Mouse (Mus musculus) embryo, embryonic 10 days (tissue): Measurements from ENCODE around the gene Tenm2.

Source experiments
- DNase-seq: peaks from one replicate; pipeline ENCODE4 v3.0.0-alpha.2; 2015; ENCODE audit warnings: low spot score

The Tenm2 gene

DNA sequence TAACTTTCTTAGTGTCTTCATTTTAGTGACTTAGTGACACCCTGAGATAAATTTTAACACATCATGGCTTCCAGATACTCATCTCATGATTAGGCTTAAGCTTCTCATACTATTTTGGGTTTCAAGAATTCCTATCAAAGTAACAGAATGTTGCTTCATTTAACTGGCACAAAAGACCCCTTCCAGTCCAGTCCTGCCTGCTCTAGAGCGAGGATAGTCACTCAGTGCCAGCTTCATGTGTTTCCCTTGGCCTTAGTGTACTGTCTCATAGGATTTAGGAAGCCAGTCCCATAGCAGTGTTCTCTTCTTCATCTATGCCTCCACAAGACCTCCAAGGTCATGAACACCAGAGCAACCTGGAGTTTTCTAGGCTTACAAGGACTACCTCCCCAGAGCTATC lies 1183.7 kb downstream of the Tenm2 start:
- no peak for DNase-seq

DNA sequence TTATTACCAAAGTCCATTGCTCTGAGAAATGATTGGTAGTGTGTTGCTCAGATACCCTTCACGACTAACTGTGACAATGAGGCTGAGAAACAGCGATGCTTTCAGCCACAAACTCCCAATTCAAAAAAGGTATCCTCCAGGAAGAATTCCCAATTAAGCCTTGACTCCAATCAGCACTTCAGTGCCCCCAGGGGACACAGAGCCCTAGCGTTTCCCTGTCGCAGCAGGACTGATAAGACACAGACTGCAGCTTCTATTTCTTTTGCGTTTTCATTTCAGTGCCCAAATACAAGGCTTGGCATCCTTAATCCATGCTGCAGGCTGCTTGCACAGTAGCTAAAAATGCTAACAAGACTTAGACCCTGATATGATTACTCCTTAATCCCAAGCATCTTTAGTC lies 1186.2 kb downstream of the Tenm2 start:
- DNase-seq, result no peak

DNA sequence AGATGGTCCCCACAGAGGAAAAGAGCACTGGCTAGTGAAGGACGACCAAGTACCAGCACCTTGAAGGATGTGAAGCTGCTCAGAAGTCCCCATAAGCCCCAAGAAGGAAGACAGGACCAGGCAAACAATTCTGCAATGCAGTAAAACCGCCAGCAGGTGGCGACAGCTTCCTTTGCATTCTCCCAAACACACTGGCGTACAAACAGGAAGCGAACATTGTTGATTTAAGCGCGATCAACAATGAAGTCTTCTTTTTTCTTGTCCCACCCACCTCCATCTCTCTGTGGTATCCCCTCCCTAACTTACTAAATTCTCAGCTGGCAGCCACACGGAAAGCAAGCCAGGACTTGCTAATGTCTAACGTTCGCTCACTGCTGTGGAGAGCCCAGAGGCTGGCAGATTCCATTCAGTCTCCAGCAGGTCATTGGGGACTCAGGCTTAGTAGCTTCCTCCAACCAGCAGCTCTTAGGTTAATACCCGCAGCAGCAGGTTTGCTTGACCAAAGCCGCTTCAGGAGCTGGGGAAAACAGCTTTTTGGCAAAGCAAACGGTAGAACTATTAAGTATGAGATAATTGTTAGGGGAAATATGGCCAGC lies 1190.0 kb downstream of the Tenm2 start:
- DNase-seq, result peak; percentile 92

- no peak for DNase-seq
Measured at GRCm38 (mm10) chr11:36041411-36041810, 1194.4 kb downstream of the Tenm2 start.

- no peak for DNase-seq
Measured at GRCm38 (mm10) chr11:36040508-36041233, 1195.1 kb downstream of the Tenm2 start.

DNA sequence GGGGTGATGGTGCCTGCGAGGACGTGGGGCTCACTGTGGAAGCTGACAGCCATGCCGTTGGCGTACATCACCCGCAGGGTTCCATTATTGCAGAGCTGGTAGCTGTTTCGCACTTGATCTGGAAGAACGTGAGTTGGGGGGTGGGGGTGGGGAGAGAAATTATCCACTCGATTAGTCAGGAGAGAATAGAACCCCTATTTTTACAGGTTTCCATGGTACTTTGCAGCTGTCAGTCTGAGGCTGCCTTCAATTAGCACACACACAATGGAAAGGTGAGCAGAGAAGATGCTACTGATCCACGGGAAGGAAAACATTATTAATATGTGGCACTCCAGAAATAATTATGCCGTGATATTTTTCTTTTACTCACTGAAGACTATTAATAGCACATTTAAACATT lies 1195.9 kb downstream of the Tenm2 start:
- DNase-seq, result no peak

DNA sequence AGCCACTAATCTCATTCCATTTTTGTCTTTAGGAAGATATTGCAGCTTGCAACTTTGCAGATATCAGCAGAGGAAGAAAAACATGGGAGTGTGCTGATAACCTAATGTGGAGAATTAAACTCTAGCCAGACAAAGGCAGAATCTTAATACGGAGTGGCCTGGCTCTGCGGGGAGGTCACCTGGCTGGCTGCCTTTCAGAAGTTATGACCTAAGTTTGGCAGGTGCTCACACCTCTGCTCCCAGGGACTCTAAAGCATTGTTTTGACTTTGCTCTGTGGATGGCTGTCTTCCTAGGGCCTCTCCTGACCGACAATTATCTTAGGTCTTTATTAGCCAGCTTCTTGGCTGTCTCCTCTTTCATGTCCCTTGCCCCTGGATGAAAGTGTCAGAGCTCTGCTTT lies 1197.4 kb downstream of the Tenm2 start:
- DNase-seq, result no peak

DNA sequence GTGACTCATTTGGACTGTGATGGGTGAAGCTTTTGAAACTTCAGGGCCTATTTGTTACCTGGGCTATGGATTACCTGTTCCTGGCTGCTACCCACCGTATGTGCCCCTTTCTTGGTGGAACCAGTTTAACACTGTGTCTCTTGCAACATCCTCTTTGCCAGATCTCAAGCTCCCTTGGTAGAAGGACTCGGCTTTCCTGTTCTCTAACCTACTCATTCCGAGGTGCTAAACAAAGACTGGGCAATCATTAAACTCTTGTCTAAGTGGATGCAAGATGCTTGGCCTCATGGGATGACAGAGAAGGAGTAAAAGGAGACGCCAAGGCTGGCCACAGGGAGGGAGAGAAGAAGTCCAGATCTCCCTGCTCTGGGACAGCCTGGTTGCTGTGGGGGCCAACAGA lies 1198.5 kb downstream of the Tenm2 start:
- DNase-seq, result no peak

DNA sequence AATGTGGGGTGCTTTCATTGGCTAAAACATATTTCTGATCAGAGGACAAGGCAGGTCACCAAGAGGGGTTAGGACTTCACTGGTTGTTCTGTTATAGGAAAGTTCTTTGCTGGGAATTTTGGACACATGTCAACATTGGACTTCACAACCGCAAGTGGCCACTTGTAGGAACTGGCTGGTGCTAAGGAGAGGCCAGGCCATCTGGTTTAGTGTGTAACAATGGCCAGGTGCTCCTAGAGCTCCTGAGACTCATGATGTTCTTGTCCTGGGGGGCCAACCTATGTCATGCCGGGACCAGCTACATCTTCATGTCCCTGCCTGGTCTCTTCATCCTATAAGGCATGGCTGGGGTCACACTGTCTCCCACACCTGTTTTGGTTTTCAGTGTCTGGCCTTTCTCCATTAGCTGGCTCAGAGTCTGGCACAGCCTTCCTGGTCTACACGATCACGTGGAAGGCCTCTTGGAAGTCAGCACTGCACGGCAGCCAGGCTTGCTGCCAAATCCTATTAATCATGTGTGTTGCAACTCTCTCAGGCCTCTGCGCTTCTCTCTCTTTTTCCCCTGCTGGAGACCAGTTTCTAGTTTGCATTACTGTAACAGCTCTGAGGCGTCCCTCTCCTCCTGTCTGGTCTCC lies 1199.6 kb downstream of the Tenm2 start:
- peak; percentile 43 for DNase-seq

DNA sequence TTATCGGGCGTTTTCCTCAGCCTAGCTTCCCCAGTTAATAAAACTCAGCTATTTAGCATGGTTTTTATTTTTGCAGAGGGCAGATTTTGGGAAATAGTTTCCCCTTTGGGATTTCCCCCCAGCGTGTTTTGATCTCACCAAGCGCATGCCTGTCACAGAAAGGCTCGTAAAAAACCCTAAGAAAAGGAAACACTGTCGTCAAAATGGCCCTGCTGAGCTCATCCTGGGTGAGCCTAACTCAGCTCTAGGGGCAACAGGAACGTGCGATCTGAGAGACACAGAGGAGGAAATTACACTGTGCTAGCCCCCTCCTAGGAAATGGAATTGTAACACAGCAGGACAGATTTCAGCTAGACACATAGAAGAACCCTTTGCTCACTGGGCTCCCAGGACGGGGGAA lies 1204.0 kb downstream of the Tenm2 start:
- DNase-seq, result no peak

- DNase-seq, result no peak
Measured at GRCm38 (mm10) chr11:36020009-36020408, 1215.8 kb downstream of the Tenm2 start.

GRCm38 (mm10) chr11:36013179-36013578 lies 1222.6 kb downstream of the Tenm2 start:
- DNase-seq, result no peak

DNA sequence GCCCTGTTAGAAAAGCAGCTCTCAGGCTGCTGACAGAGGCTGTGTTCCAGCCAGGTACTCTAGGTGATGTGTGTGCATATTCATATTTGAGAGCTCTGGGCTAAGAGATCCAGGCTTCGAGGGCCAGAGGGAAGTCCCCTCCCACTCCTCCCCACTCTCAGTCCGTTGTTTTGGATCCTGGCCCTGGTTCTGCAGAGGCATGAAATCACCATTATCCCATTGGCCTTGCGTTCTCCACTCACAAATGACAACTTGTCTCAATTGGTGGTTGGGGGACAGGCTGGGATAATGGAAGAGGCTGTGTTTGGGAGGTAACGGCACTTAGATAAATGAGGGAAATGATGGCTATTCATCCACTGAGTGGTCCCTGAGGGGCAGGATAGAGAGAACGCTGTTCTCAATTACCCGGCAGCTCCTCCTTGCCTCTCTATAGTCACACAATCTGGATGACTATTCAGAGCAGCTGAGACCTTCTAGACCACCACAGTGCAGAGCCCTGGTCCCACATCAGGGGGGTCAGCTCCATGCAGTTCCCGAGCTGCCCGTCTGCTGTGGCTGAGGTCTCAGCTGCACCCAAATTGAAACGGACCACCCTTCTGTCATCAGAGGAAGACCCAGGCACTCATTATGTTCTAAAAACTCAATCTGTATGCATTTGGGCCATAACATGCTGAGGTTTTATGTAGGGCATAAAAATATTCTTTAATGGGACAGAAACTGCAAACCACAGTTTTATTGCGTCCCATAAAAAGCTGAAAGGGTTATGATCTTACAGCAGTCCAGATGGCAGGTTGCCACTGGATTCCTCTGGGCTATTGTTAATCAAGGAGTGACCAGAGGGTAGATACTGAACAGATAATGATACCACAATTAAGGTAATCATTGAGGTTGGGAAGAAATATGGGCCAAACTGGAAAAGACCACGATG lies 1226.2 kb downstream of the Tenm2 start:
- DNase-seq, result peak; percentile 18

GRCm38 (mm10) chr11:36002900-36003299 lies 1232.9 kb downstream of the Tenm2 start:
- no peak for DNase-seq

DNA sequence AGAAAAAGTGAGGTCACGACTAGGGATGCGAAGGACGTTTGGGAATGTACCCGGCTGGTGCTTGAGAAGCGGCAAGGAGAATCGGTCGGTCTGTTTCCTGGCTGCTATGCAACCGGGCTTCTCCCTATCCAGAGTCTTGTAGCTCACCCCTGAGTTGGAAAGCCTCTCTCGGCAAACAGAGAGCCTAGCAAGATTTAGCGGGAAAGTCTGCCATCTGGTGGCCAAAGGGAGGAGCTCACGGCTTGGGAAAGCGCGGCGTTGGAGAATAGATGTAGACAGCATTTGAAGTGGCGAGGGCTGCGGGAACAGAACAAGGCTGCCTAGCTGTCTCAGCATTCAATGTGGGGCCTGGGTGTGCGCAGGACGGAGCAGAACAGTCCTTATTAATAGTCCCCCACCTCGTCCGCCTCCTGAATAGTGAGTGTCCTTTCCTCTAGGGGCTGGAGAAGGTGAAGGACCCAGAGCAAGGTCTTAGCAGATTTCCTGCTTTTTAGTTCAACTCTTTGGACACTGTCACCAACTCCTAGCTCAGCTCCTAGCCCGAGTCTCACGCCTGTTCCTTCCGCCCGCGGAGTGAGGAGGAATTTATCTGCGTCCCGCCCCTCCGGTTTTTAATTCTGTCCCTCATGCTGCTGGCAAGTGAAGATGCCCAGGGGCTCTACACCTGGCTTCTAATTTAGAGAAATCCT lies 1234.3 kb downstream of the Tenm2 start:
- peak; percentile 97 for DNase-seq

- peak; percentile 40 for DNase-seq
Measured at GRCm38 (mm10) chr11:36000585-36001281, 1235.0 kb downstream of the Tenm2 start.

DNA sequence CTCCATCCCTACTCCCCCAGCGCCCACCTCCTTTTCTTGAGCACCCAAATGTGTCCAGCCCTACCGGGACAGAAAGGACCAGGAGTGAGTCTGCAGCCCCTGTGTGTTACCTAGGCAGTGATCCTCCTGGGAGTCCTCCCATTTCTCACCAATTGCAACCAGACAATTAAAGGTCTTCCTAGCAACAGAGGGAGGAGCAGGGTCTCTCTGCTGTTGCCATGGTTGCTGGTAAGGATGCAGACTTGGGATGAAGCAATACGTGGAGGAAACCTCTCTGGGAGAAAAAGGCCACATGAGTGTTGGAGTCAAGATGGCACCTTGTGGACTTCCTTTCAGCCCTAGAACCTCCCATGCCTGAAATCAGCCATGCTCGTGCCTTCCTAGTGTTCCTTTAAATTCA lies 1235.7 kb downstream of the Tenm2 start:
- peak; percentile 45 for DNase-seq

- no peak for DNase-seq
Measured at GRCm38 (mm10) chr11:35998048-35998447, 1237.7 kb downstream of the Tenm2 start.

GRCm38 (mm10) chr11:35995310-35995709 lies 1240.5 kb downstream of the Tenm2 start:
- DNase-seq, result no peak

DNA sequence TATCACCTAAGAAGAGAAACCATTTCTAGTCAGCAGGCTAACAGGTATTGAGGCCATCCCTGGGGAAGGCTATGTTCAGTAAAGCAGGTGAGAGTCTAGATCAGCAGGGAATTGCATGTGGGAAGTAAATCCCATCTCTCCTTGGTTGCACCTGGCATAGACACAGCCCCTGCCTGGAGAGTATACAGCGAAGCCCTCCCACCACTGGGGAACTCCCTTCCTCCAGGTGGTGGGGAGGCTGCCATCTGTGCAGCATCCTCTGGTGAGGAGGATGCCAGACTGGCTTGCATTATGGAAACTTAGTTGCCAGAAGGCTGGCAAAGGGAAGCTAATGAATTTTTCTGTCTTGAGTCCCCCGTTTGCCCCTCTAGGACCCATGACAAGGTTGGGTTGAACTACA lies 1243.9 kb downstream of the Tenm2 start:
- DNase-seq, result no peak

GRCm38 (mm10) chr11:35989967-35990366 lies 1245.8 kb downstream of the Tenm2 start:
- no peak for DNase-seq
